Mouse (Mus musculus): ENCODE results near the gene Fam117a. TPM values are rescaled to one million over a fixed set of nuclear protein-coding genes. Genes with fewer than 3 reads are reported as not detected.
A peak's percentile ranks its signal among the peaks of the same experiment; 100 is the strongest.

The Fam117a gene
- total RNA-seq, 1 experiment from 2014 or later = 84.4 TPM

- ATAC-seq (replicated peaks in 1 of 2; ENCODE audit: insufficient read depth in 1 of 2, low FRiP score in 2 of 2, low TSS enrichment in 1 of 2, low read depth in 1 of 2, poor library complexity in 2 of 2, severe bottlenecking in 2 of 2) = no peak
These were observed 12.6 kb upstream of the Fam117a start for GRCm38 (mm10) chr11:95324181-95324580.

GRCm38 (mm10) chr11:95325832-95326231 is 11.0 kb upstream of the Fam117a start:
- no peak for ATAC-seq (replicated peaks in 1 of 2; ENCODE audit: insufficient read depth in 1 of 2, low FRiP score in 2 of 2, low TSS enrichment in 1 of 2, low read depth in 1 of 2, poor library complexity in 2 of 2, severe bottlenecking in 2 of 2)

GRCm38 (mm10) chr11:95326243-95326642 is 10.6 kb upstream of the Fam117a start:
- ATAC-seq (replicated peaks in 1 of 2; ENCODE audit: insufficient read depth in 1 of 2, low FRiP score in 2 of 2, low TSS enrichment in 1 of 2, low read depth in 1 of 2, poor library complexity in 2 of 2, severe bottlenecking in 2 of 2) = no peak

- ATAC-seq (replicated peaks in 1 of 2; ENCODE audit: insufficient read depth in 1 of 2, low FRiP score in 2 of 2, low TSS enrichment in 1 of 2, low read depth in 1 of 2, poor library complexity in 2 of 2, severe bottlenecking in 2 of 2) = no peak
These were observed 8.2 kb upstream of the Fam117a start for GRCm38 (mm10) chr11:95328629-95329028.

- ATAC-seq (replicated peaks in 1 of 2; ENCODE audit: insufficient read depth in 1 of 2, low FRiP score in 2 of 2, low TSS enrichment in 1 of 2, low read depth in 1 of 2, poor library complexity in 2 of 2, severe bottlenecking in 2 of 2) = no peak
These were observed 6.2 kb upstream of the Fam117a start for GRCm38 (mm10) chr11:95330662-95331061.

- peak; percentile 25 to 51 for ATAC-seq (replicated peaks in 1 of 2; ENCODE audit: insufficient read depth in 1 of 2, low FRiP score in 2 of 2, low TSS enrichment in 1 of 2, low read depth in 1 of 2, poor library complexity in 2 of 2, severe bottlenecking in 2 of 2)
These were observed 3.6 kb upstream of the Fam117a start for GRCm38 (mm10) chr11:95333209-95333608.

- no peak for ATAC-seq (replicated peaks in 1 of 2; ENCODE audit: insufficient read depth in 1 of 2, low FRiP score in 2 of 2, low TSS enrichment in 1 of 2, low read depth in 1 of 2, poor library complexity in 2 of 2, severe bottlenecking in 2 of 2)
These were observed 3.0 kb upstream of the Fam117a start for GRCm38 (mm10) chr11:95333805-95334204.

- no peak for ATAC-seq (replicated peaks in 1 of 2; ENCODE audit: insufficient read depth in 1 of 2, low FRiP score in 2 of 2, low TSS enrichment in 1 of 2, low read depth in 1 of 2, poor library complexity in 2 of 2, severe bottlenecking in 2 of 2)
These were observed 2.3 kb upstream of the Fam117a start for GRCm38 (mm10) chr11:95334448-95335060.

GRCm38 (mm10) chr11:95337129-95337813 is 453 bp downstream of the Fam117a start:
- peak; percentile 17 to 20; a peak in 1 of 4 replicates for ATAC-seq (replicated peaks in 1 of 2; ENCODE audit: insufficient read depth in 1 of 2, low FRiP score in 2 of 2, low TSS enrichment in 1 of 2, low read depth in 1 of 2, poor library complexity in 2 of 2, severe bottlenecking in 2 of 2)

- ATAC-seq (replicated peaks in 1 of 2; ENCODE audit: insufficient read depth in 1 of 2, low FRiP score in 2 of 2, low TSS enrichment in 1 of 2, low read depth in 1 of 2, poor library complexity in 2 of 2, severe bottlenecking in 2 of 2) = no peak
These were observed 1.1 kb downstream of the Fam117a start for GRCm38 (mm10) chr11:95337846-95338342.

- no peak for ATAC-seq (replicated peaks in 1 of 2; ENCODE audit: insufficient read depth in 1 of 2, low FRiP score in 2 of 2, low TSS enrichment in 1 of 2, low read depth in 1 of 2, poor library complexity in 2 of 2, severe bottlenecking in 2 of 2)
These were observed 2.7 kb downstream of the Fam117a start for GRCm38 (mm10) chr11:95339471-95340021.

- ATAC-seq (replicated peaks in 1 of 2; ENCODE audit: insufficient read depth in 1 of 2, low FRiP score in 2 of 2, low TSS enrichment in 1 of 2, low read depth in 1 of 2, poor library complexity in 2 of 2, severe bottlenecking in 2 of 2) = no peak
These were observed 3.4 kb downstream of the Fam117a start for GRCm38 (mm10) chr11:95340259-95340658.

- ATAC-seq (replicated peaks in 1 of 2; ENCODE audit: insufficient read depth in 1 of 2, low FRiP score in 2 of 2, low TSS enrichment in 1 of 2, low read depth in 1 of 2, poor library complexity in 2 of 2, severe bottlenecking in 2 of 2) = no peak
These were observed 3.8 kb downstream of the Fam117a start for GRCm38 (mm10) chr11:95340664-95341063.

GRCm38 (mm10) chr11:95343180-95343579 is 6.4 kb downstream of the Fam117a start:
- no peak for ATAC-seq (replicated peaks in 1 of 2; ENCODE audit: insufficient read depth in 1 of 2, low FRiP score in 2 of 2, low TSS enrichment in 1 of 2, low read depth in 1 of 2, poor library complexity in 2 of 2, severe bottlenecking in 2 of 2)

- no peak for ATAC-seq (replicated peaks in 1 of 2; ENCODE audit: insufficient read depth in 1 of 2, low FRiP score in 2 of 2, low TSS enrichment in 1 of 2, low read depth in 1 of 2, poor library complexity in 2 of 2, severe bottlenecking in 2 of 2)
These were observed 7.4 kb downstream of the Fam117a start for GRCm38 (mm10) chr11:95344181-95344580.

- no peak for ATAC-seq (replicated peaks in 1 of 2; ENCODE audit: insufficient read depth in 1 of 2, low FRiP score in 2 of 2, low TSS enrichment in 1 of 2, low read depth in 1 of 2, poor library complexity in 2 of 2, severe bottlenecking in 2 of 2)
These were observed 13.5 kb downstream of the Fam117a start for GRCm38 (mm10) chr11:95350289-95350688.

GRCm38 (mm10) chr11:95350960-95351359 is 14.1 kb downstream of the Fam117a start:
- no peak for ATAC-seq (replicated peaks in 1 of 2; ENCODE audit: insufficient read depth in 1 of 2, low FRiP score in 2 of 2, low TSS enrichment in 1 of 2, low read depth in 1 of 2, poor library complexity in 2 of 2, severe bottlenecking in 2 of 2)

- no peak for ATAC-seq (replicated peaks in 1 of 2; ENCODE audit: insufficient read depth in 1 of 2, low FRiP score in 2 of 2, low TSS enrichment in 1 of 2, low read depth in 1 of 2, poor library complexity in 2 of 2, severe bottlenecking in 2 of 2)
These were observed 15.9 kb downstream of the Fam117a start for GRCm38 (mm10) chr11:95352686-95353085.
